Mouse (Mus musculus): ENCODE data around the gene Trim65.

Gene Trim65

DNA sequence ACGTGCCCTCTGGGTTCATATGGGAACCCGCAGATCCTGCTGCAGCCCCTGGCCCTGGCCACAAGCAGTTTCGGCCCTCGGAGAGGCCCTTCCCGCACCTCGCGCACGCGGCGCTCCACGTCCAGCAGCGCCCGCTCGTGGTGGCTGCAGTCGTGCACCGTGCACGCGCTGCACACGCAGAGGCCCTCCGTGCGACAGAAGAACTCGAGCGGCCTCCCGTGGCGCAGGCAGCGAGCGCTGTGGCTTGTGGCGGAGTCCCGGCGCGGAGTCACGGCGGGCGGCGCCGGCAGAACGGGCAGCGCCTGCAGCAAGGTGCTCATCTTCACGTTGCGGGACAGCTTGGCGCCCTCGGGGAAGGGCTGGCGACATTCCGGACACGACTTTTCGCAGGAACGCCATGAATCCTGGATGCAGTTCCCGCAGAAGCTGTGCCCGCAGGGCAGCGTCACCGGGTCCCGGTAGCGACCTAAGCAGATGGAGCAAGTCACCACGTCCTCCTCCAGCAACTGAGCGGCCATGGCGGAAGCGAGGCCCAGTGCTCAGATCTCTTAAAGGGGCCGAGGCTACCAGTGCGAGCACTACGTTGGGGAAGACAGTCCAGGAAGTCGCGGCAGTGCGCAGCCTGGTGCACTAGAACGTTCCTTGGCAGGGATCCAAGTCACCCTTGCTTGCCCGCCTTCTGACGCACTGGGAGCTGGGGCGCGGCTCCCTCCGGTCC is at the start of gene Trim65:
Gene Trim65, minus strand, starts transcription at position 641 of the 718 bp plus-strand sequence.
- DNase-seq (ENCODE audit: low spot score), result peak; percentile 67

DNA sequence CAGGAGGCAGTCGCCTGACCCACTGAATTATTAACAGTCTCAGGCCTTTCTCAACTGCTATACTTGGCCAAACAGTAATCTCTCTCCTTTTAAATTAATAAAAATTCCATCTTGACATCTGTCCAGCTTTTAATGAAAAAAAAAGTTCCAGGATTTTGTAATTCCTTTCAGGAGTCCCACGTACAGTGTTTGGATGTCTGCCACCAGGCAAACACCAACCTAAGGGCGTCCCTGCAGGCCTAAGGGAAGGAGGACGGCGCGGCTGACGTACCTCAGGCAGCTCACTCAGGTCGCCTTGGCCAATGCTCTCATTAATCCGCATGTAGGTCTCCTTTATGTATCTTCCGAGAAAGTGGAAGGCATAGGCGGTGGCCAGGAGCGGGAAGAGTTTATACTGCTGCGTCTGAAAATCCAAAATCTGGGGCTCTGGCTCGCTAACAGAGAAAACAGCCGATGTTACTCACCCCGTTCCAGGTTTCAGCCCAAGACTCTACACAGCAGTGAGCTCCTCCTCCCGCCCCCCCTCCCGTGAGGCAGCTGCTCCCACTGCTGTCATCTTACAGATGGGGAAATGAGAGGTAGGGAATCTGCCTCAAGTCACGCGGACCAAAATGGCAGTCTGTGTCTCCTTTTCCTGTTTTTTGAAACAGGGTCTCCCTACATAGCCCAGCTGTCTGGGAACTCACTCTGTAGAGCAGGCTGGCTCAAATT is 47.6 kb upstream of the Trim65 start:
- DNase-seq (ENCODE audit: low spot score), result no peak

DNA sequence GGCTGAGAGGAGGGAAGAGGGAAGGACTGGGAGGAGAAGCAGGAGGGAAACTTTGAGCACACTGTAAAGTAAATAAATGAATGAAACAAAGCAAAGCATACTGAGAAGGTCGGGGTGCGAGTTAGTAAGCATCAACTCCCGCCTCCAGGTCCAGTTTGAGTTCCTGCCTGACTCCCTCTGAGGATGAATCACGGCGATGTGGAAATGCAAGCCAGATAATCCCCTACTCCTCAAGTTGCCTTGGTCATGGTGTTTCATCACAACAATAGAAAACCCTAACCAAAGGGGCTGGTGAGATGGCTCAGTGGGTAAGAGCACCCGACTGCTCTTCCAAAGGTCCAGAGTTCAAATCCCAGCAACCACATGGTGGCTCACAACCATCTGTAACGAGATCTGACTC is 45.1 kb upstream of the Trim65 start:
- no peak for DNase-seq (ENCODE audit: low spot score)

DNA sequence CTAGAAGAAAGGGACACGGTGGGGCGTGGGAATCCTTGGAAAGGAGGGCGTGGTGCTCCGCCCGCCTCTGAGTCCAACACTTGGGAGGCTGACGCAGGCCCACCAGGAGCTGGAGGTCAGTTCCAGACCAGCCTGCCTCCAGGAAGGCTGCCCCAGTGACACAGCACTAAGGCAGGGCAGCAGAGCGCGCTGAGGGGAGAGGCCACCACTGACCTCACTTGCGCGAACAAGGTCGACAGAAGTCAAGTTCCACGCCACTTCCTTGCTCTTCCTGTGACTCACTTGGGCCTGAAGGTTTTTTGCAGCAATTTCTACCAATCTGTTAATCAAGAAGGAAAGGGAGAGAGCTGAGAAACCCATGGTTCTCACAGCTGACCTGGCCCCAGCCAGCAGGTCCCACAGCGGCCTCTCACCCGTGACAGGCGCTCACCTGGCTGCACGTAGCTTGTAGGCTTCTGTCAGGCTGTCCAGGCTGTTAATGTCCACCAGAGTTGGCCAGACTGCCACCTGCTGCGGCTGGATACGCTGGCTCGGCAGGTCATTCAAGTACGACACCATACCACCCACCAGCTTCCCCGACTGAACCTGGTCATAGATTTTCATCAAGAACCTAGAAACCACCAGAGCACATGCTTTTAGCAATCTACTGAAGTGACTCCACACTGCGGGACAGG is 44.0 kb upstream of the Trim65 start:
- no peak for DNase-seq (ENCODE audit: low spot score)

DNA sequence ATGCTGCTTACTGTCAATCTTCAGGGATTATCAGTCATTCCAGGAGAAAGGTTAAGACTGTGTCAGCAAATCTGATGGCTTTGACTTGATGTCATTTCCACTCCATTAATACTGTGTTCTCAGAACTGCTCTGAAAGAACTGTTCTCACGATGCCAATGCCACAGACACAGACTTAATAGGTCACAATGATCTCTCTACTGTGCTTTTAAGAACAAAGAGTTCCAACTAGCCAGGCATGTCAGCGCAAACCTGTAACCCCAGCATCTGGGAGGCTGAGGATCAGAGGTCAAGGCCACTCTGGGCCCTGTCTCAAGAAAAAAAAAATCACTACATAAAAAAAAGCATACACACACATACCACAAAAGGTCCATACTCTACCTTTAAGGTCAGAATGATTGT is 41.0 kb upstream of the Trim65 start:
- no peak for DNase-seq (ENCODE audit: low spot score)

DNA sequence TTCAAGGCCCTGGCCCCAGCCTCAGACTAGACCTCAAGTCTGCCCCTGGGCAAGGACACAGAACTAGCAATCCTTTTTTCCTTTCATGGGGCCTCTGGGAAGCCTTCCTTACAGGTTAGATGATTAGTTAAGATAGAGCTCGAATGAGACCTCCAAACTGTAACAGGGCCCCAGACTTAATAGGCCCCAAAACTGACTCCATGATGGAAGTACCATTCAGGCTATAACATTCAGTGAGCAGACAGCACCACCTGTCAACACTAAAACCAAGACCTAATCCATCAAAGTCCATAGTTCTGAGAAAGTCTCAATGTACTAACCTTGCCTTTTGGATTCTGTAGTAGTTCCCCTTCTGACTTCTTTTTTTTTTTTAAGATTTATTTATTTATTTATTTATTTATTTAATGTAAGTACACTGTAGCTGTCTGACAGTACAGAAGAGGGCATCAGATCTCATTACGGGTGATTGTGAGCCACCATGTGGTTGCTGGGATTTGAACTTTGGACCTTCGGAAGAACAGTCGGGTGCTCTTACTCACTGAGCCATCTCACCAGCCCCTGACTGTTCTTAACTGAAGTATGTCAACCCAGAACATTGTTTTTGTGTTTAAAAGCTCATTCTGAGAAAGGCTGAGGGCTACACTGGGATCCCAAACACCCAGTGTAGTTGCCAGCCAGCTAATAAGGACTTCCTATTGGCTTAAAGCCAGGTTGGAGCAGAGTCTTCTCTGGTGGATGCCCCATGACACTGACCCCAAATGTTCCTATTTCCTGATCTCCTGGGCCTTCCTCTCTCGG is 39.3 kb upstream of the Trim65 start:
- DNase-seq (ENCODE audit: low spot score), result no peak

DNA sequence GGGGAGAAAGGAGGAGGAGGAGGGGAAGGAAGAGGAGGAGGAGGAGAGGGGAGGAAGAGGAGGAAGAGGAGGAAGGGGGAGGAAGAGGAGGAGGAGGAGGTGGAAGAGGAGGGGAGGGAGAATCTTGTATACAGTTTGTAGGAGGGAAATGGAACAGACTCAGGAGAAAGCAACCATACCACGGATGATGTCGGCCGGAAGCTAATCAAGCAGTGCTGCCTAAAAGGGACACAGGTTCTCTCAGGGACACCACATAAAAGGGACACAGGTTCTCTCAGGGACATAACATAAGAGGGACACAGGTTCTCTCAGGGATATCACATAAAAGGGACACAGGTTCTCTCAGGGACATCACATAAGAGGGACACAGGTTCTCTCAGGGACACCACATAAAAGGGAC is 38.3 kb upstream of the Trim65 start:
- no peak for DNase-seq (ENCODE audit: low spot score)

DNA sequence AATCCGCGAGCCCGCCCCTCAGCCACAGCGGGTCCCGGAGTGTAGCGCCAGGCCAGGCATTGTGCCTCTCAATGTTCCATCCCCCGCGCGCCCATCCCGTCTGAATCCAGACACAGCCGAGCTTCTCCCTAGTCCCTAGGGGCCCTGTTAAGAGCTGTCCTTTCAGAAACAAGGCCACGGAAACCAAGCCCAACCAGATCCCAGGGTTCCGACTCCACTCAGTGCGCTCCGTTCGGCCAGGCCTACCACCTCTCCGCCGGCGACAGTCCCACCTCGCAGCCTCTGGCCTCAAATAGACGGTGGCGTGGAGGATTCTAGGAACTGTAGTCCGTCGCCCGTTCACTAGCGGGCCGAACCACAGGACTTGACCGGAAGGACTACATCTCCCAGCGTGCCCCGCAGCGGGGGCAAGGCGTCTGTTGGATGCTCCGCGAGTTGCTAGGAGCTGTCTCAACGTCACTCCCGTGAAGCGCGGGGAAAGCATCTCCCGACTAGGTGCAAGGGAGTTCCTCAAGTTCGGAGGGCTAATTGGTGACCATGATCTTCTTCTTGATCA is 37.0 kb upstream of the Trim65 start, which contains the start of gene Fbf1:
Gene Fbf1, minus strand, starts transcription at position 283 of the 556 bp plus-strand sequence.
- peak; percentile 76 for DNase-seq (ENCODE audit: low spot score)

DNA sequence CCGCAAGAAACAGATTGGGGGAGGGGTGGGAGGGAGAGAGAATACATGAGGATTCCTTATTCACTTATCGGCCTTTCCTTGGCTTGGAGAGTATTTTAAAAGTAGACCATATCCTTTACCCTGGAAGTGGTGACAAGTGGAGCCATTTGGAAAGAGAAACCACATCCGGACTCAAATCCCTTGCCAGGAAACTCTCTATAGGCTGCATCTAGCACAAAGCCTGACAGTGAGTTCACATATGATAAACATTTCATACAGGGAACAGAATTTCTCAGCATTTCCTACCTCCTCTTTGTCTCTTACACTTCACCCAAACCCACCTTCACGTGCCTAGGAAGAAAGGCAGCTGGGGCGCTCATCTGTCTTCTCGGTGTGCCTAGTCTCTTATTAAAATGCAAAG is 36.3 kb upstream of the Trim65 start:
- DNase-seq (ENCODE audit: low spot score), result no peak

DNA sequence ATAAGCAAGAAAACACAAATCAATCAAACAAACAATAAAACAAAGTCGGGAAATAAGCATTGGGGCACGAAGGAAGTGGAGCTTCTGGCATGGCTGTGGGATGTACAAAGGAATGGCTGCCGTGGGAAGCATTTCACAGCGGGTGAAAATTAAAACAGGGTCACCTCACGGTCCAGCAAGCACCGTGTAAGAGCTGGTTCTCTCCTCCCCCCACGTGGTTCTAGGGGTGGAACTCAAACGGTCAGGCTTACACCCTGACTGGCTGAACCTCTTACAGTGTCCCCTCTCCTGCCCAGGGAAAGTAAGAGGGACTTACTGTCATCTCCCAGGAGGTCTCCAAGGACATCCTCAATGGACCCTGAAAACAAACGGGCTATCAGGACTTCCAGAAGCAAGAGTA is 32.1 kb upstream of the Trim65 start:
- no peak for DNase-seq (ENCODE audit: low spot score)

DNA sequence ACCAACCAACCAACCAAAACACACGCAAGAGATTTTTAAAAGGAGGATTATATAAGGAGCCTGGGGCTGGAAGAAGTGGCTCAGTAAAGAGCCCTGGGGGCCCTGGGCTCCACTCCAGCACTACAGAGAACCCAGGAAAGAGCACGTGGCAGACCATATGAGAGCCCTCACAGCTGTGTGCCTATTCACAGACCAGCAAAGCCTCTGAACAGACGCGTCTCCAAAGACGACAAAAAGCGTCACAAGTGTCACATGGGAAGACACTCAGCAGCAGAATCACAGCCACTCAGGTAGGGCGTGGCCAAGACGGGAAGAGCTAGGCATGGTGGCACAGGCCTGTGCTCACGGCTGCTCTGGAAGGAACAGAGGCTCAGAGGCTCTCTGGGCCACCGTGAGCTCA is 31.2 kb upstream of the Trim65 start:
- no peak for DNase-seq (ENCODE audit: low spot score)

DNA sequence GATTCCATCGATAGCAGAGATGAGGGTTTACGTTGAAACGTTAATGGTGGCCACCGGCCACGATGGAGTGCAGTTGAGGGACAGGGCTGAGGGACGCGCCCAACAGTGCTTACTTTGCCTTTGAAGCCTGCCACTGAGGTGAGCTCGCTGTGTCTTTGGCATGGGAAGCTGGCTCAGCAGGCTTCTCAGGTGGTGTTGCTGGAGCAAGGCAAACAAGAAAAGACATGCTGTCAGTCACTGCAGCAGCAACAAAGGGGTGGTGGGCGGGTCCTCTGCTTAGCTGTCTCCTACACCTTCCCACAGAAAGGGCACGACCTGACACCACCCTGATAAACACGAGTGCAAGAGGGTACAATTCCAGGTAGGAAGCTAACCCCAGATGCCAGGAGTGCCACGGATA is 30.4 kb upstream of the Trim65 start:
- no peak for DNase-seq (ENCODE audit: low spot score)

DNA sequence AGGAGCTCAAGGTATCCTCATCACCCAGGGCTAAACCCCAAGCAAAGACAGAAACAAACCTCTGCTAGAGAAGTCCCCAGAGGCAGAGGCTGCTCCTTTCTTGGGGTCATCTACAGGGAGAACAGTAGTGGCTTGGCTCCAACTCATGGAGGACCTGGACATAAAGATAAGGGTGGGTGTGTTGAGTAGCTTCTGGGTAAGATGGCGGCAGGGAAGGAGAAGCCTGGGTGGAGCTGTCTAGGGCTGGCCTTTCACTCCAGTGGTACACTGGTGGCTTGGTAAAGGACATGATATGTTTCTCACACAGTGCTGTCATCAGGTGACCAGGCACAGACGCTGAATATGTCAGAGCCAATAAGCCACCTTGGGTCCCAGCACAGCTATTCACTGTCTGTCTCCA is 20.0 kb upstream of the Trim65 start:
- no peak for DNase-seq (ENCODE audit: low spot score)

DNA sequence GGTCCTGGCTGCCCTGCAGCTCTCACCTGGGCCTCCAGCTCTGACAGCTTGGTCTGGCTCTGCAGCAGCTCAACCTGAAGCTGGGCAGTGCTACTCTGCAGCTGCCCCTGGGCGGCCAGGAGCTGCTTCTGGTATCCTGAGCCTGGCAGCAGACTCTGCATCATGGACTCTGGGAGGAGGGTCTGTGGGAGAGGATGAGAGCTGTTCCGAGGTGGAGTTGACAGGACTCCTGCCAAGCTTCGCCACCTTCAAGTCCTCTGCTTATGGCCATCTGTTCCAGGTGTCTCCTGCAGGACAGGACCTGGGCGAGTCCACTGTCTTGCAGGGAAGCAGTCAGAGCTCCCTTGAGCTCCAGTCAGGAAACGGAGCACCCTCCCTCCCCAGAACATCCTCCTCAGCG is 18.4 kb upstream of the Trim65 start:
- DNase-seq (ENCODE audit: low spot score), result no peak

DNA sequence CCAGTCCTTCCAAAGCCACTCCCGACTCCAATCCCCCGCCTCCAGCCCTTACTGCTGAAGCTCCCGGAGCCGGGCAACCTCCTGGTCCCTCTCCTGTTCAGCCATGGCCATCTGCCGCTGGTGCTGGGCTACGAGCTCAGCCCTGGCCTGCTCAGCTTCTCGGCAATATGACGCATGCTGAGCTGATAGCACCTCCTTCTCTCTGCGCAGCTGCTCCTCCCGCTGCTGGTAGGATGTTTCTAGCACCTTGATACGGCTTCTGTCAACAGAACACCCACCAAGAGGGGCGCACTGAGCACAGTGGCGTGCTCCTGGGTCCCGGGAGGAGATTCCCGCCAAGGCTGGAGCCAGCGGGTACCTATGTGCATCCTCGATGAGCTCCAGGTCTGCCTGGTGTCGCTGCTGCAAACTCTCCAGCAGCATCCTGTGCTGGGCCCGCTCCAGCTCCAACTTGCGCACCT is 17.9 kb upstream of the Trim65 start:
- DNase-seq (ENCODE audit: low spot score), result no peak

DNA sequence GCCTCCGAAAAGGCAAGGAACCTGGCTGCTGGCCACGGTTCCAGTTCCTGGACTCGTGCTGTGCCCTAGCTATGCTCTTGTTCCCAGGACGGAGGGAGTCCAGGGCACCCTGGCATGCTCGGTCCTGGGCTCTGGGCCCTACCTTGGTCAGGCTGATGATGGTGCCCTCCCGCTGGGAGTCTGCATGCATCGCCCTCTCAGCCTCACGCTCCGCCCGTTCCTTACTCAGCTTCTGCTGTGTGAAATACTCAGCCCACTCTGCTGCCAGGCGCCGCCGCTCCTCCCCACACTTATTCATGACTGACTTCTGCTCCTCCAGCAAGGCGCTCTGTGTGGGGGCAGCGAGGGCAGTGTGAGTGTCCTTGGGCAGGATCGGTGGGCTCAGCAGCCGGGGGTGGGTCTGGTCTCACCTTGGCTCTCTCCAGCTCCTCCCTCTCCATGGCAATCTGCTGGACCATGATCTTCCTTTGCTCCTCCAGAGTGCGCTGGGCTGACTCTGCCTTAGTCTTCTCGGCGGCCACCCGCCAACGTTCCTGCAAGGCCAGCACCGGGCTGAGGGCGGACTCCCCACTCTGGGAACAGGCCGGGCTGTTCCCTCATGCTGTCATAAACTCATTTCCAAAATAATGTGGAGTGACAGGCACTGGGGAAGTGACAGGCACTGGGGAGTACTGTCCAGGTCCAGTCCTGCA is 15.5 kb upstream of the Trim65 start:
- no peak for DNase-seq (ENCODE audit: low spot score)

DNA sequence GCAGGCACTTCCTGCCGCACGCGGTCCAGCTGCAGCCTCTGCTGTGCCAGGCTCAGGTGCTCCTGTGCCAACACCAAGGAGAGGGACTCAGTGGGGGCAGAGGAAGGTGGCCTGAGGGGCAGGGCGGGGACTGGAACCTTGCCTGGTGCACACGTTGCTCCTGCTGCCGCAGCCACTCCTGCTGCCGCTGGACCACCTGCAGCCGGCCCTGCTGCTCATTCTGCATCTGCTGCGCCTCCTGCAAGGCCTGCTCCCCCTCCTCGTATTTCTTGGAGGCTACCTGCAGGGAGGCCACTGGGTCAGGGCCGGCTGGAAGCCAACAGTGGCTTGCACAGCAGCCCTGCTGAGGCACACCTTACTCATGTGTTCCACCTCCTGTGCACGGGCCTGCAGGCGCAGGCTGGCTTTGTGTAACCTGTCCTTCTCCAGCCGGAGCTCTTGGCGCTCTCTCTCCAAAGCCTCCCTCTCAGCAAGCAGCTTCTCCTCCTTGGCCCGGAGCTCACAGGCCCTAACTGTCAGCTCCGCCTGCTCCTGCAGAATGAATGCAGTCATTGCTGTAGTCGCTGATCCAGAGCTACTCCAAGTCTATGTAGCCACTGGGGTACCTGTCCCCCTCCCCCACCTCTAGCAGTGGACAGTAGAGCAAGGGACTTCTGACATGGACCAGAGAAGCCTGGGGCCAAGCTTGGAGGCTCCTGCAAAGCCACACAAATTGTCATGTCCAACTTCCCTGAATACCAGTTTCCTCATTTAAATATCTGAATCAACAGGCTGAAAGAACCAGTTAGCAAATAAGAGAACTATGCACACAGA is 14.8 kb upstream of the Trim65 start:
- no peak for DNase-seq (ENCODE audit: low spot score)

DNA sequence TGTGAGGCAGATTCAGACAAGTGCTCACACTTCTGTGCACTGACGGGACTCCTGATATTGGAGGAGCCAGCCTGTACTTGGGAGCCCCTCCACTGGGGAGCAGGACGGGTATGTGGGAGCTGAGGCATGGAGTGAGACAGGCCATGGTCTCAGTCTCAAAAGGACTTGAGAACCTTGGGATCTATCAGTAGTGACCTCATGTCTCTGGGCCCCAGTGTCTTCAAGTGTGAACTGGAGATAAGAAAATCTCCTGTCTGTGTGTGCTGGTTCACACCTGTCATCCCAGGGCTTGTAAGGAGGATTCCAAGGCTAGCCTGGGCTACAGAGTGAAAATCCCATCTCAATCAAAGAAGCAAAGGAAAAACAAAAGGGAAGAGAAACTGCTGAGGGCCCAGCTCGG is 12.5 kb upstream of the Trim65 start:
- no peak for DNase-seq (ENCODE audit: low spot score)

DNA sequence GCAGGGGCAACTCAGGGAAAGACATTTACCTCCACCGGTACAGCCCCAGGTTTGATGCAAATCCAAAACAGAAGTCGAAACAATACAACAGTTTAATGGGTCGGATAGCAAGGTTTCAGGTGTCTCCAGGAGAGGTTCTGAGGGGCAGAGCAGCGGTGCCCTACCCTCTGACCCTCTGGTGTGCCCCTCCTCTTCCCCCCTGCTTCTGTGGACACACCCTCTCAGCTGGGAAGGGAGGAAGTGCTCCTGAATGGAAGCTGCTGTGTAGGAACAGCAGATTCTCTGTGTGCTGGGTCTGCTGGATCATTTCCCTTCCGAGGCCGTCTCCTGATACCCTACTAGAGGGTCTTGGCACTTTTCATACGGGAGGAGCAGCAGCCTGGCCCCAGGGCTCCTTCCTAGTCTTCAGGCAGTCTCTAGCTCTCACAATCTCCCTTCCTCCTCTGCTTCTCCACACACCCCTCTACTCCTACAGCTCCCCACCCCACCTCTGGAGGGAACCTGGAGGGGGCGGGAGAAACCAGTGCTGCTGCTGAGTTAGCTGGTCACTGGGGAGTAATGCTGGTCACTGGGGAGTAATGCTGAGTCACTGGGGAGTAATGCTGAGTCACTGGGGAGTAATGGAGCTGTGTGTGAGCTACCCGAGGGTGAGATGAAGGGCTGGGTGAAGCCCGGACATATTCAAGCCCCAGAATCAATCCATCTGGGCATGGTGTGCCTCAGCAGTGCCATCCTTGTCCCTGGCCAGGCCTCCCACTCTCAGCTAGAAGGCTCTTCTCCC is 11.5 kb upstream of the Trim65 start:
- no peak for DNase-seq (ENCODE audit: low spot score)

Measured in urinary bladder, postnatal 10 days (tissue).